Mouse (Mus musculus) cerebellum, adult 9-11 months (tissue): ENCODE measurements around the gene Nmnat2.
A peak's percentile ranks its signal among the peaks of the same experiment; 100 is the strongest.
"Not testable (repeated sequence)": the region's sequence is repeated elsewhere in the genome, so short reads cannot be mapped to it uniquely, and the experiment has no call there.

Experiments used
- DNase-seq: peaks from one replicate; pipeline ENCODE4 v3.0.0; 2022

Nmnat2 gene

DNA sequence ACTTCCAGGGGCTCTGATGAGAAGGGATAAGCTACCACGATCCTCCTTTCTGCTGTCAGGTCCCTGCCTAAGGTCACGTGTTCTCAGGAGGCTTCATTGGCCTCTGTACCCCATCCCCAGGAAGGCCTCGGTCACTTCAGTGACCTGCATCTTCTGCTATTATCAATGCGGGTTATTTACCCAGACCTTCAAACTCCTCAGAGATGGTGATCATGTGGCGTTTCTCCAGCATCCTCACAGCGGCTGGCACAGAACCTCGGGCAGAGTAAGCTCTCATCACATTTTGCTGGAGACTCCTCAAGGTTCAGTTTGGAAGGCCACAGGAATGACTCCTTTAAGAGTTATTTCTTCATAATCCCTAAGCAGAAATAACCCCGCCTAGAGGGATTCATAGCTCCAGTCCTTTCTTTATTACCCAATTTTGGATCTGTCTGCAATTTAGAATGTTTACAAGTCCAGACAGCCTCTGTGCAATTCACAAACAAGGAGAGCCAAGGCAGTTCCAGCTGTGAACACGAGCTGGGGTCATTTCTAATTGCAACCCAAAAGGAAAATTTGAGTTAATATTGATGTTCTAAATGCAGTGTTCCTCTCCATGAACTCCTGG, 110.1 kb downstream of the Nmnat2 start:
- DNase-seq = peak; percentile 70

- DNase-seq = peak; percentile 95
Measured at GRCm38 (mm10) chr1:153065473-153066386, 110.9 kb downstream of the Nmnat2 start.

- peak; percentile 45 for DNase-seq
Measured at GRCm38 (mm10) chr1:153066387-153066781, 111.6 kb downstream of the Nmnat2 start.

DNA sequence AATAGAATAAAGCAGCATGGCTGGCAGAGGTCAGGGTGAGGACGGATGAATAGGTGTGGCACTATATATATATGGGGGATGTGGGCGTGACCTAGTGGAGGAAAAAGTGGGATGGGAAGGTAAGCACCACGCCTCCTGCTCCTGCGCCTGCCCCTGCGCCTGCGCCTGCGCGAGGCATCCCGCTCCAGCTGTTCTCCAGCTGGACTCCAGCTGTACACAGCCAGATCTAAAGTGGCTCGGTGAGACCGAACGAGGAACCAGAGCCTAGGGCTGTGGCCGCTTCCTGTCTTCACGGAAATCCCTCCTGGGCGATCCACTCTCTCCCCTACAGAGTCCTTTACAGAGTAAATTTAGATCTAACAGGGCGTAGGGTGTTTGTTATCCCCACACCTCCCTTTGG, 116.8 kb downstream of the Nmnat2 start:
- DNase-seq = no peak

DNA sequence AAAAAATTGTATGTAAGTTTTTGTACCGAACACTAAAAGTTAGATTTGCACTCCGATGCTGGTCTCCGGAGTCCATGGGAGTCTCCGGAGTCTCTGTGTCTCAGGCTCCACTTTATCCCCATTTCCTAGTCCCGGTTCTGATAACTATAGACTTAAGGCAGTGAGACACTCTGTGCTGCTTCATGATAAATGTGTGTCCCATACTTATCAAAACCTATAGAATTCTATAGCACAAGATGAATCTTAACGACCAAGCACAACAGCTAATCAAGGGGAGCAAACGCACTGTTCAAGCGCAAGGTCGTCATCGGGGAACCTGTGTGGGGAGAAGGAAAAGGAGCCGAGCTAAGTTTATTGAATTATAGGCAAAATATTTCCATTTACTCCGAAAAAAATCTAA, 117.2 kb downstream of the Nmnat2 start:
- no peak for DNase-seq

DNA sequence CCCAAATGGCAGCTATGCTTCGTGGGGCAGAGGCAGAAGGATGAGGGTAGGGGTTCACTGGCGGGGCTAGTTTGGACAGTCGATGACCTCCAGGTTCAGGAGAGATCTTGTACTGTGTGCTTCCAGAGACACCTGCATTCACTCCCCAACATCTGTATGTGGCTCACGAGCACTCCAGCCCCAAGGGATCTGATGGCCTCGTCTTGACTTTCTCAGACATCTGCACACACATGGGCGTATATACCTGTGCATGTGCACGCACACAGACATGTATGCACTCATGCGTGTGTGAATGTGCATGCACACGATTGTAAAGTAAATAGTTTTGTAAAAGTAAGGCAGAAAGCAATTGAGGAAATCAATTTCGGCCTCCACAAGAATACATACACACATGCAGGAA, 117.9 kb downstream of the Nmnat2 start:
- no peak for DNase-seq

- DNase-seq = no peak
Measured at GRCm38 (mm10) chr1:153073441-153073840, 118.6 kb downstream of the Nmnat2 start.

DNA sequence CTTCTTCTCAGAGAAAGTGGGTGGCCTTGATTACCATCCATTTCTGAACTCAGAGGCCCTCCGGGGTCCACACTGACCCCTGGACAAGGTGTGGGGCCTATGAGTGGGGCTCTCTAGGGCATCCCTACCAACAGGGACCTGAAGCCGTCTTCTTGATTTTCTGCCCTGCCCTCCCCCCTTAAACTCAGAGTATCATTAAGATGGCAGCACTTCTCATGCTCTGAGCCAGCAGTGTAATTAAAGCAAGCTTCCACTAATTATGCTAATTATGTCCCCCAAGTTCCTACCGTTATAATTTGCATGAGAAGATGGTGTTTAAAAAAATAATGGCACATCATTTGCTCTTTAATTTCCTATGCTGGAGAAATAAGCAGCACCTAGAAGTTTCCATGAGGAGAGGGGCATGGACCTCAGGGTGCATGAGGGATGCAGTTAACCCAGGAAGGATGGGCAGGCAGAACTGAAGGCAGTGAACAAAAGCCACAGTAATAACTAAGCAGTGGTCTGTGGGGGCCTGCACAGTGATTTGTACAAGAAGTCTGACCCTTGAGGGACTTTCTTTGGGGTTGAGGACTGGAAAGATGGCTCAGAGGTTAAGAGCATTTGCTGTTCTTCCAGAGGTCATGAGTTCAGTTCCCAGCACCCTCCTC, 120.4 kb downstream of the Nmnat2 start:
- no peak for DNase-seq

DNA sequence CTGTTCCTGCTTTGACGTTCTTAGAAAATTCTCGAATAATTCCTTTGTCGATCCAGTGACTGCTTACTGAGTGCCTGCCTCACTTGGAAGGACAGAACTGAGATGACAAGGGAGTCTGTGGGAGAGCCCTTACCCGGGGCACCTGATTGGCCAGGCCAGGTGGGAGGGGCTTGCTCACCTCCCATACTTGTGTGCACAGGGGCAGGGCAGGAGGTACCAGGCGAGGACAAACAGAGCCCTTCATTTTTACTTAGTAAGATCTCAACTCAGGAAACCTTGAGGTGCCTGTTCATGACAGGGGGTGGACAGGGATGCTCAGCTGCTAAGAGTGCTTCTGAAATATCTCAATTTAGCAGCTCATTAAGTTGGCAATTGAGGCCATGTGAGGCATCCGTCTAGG, 121.2 kb downstream of the Nmnat2 start:
- no peak for DNase-seq

DNA sequence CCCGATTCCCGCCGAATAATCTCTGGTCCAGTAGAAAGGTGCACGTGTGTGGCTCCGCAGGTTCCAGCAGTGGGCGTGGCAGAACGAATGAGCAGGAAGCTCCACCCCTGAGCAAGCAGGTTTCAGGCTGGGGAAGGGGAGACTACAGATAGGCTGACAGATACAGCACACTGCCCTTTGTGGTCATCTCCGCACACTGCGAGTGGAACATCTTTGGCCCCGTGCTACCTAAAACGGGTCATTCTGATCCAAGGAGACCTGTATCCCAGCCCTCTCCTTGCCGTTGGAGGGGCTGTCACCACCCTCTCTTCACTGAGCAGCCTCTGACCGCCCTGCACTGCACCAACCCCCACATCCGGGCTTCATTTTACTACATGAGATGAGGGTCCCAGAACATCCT, 128.4 kb downstream of the Nmnat2 start:
- DNase-seq = not testable (repeated sequence)

- DNase-seq = peak; percentile 89
Measured at GRCm38 (mm10) chr1:153084191-153084590, 129.4 kb downstream of the Nmnat2 start.

DNA sequence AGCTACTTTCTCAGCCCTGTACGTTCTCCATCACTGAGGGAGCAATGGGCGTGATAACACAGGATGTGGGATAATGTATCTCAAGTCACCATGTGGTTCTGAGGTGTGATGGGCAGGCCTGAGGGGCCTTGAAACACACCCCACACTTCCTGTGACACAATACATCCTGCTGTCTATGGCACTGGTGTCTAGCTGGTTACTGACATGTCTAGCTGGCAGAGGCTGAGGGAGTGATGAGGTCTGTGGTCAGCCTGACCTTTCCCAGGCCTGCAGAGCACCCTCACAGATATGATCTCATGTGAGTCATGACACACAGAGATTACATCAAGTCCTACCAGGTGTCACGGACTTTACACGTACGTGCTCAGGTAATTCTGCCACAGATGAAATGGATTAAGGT, 130.4 kb downstream of the Nmnat2 start:
- DNase-seq = no peak

DNA sequence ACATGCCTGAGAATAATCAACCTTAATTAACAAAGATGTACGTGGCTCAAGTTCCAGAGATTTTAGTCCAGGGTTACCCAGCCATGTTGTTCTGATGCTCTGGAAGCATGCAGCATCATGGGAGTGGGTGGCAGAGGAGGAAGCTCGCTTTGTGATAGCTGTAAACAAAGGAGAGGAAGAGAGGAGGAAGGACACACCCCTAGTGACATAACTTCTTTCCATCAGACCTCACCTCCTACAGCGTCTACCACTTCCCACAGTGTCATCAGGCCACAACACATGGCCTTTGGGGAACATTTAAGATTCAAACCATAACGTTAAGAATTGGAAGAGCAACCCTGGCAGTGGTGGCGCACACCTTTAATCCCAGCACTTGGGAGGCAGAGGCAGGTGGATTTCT, 133.0 kb downstream of the Nmnat2 start:
- DNase-seq = no peak

- no peak for DNase-seq
Measured at GRCm38 (mm10) chr1:153090081-153090480, 135.3 kb downstream of the Nmnat2 start.

DNA sequence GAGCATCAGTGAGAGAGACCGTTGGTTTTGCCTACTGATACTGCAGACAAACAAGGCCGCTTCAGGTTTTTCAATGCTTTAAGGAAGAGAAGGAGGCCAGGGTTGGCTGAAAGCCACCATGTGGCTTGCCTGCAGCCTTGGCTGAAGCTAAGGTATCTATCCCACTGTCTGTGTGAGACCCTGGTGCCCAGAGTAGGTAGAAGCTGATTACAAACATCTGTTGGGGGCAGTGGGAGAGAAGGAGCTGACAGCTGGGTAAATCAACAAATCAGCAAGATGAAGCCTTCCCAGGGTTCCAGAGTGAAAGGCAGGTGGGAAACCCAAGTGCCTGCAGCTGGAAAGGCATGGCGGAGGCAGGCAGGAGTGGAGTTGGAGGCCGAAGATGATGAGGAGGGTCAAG, 136.0 kb downstream of the Nmnat2 start:
- no peak for DNase-seq

GRCm38 (mm10) chr1:153091438-153092236, 136.8 kb downstream of the Nmnat2 start:
- no peak for DNase-seq

GRCm38 (mm10) chr1:153092237-153092975, 137.6 kb downstream of the Nmnat2 start:
- peak; percentile 80 for DNase-seq

DNA sequence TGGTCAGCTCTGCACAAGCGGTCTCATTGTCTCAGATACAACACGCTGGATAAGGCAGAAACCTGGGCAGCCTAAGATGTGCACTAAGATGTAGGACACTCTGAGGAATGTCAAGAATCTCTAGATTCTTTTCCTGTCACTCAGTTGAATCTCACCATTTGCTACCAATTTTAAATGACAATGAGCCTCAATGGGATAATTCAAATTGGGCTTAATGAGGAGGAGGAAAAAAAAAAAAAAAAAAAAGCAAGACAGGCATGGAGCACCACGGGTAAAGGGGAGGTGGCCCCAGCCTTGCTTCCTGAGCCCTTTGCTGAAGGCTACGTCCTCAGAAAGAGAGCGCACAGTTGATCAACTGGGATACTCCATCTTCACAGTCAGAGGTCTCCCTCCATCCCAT, 138.4 kb downstream of the Nmnat2 start:
- no peak for DNase-seq

DNA sequence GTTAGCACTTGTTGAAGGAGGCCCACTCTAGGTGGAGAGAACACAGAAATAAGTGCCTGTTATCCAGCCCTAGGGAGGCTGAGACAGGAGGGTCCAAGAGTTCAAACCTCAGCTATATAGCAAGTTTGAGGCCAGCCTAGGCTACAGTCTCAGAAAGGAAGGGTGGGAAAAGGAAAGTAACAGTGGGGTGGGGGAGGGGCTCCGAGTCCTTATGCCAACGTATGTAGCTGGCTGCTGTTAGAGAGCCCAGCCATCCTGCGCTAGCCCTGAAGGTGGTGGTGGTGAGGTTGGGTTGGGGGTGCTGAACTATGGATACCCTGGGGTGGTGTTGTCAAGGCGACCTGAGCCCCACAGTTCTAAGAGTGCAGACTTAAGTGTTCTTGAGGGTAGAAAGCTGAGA, 138.8 kb downstream of the Nmnat2 start:
- DNase-seq = no peak

DNA sequence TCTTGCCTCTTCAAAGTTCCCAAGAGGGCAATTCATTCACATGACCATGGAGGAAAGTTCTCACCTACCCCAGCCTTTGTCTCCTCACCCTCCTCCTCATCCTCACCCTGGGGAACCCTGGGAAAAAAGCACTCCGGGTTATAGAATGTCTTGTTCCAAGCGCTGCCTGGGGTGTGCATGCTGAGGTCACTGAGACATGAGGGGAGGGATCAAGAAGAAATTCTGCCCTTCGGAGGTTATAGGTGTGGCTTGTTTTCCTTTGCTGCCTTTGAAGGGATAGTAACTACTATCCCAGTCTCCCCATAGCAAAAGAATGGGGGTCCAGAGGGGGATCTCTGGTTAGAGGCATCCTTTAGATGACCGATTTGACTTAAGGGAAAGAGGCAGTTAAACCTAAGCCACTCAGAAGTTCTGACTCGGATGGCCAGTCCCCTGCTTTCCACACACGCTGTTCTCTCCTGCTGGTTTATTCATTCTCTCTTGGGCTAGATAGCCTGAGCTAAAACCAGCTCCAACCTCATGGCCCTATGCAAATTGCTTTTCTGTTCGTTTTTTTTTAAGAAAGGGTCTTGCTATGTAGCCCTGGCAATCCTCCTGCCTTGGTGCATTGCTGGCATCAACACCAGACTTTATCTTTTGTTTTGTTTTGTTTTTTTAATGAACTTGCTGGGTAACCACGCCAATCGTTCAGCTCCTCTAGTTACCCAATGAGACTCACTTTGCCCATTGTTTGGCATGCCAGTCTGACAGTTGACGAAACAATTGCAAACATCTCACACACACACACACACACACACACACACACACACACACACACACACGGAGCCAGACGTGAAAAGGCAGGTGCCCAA, 139.7 kb downstream of the Nmnat2 start:
- no peak for DNase-seq

- no peak for DNase-seq
Measured at GRCm38 (mm10) chr1:153095328-153095727, 140.5 kb downstream of the Nmnat2 start.
